Mouse (Mus musculus): ENCODE data around the gene Olfr1278.

Olfr1278 gene

GRCm38 (mm10) chr2:111289836-111290235 is at the start of gene Olfr1278:
Gene Olfr1278 (plus strand): TSS chr2:111290136.
- in situ Hi-C loops (cut with MboI, MseI), result loop anchor here (10.0 kb wide), 1 partner anchor 1055 kb away; no protein-coding TSS in a partner anchor

- in situ Hi-C loops (cut with MboI, MseI), result no loop called here
Observed at GRCm38 (mm10) chr2:111254216-111254615, 35.7 kb upstream of the Olfr1278 start, which contains the start of gene Olfr1276. Gene Olfr1276 (plus strand): TSS chr2:111254516.

GRCm38 (mm10) chr2:111274006-111274405 is 15.9 kb upstream of the Olfr1278 start, which contains the start of gene Olfr1277:
Gene Olfr1277 (minus strand): TSS chr2:111274106.
- in situ Hi-C loops (cut with MboI, MseI), result no loop called here

- in situ Hi-C loops (cut with MboI, MseI), result loop anchor here (10.0 kb wide), 1 partner anchor 1046 kb away; no protein-coding TSS in a partner anchor
Observed at GRCm38 (mm10) chr2:111298541-111298940, 8.6 kb downstream of the Olfr1278 start.

- in situ Hi-C loops (cut with MboI, MseI), result no loop called here
Observed at GRCm38 (mm10) chr2:111300374-111300773, 10.4 kb downstream of the Olfr1278 start, which contains the start of gene Olfr1279. Gene Olfr1279 (plus strand): TSS chr2:111300635.

- in situ Hi-C loops (cut with MboI, MseI), result no loop called here
Observed at GRCm38 (mm10) chr2:111313717-111314116, 23.8 kb downstream of the Olfr1278 start, which contains the start of gene Olfr1280. Gene Olfr1280 (plus strand): TSS chr2:111314017.

GRCm38 (mm10) chr2:111326220-111326619 is 36.3 kb downstream of the Olfr1278 start, which contains the start of gene Olfr1281:
Gene Olfr1281 (plus strand): TSS chr2:111326520.
- in situ Hi-C loops (cut with MboI, MseI), result no loop called here

- in situ Hi-C loops (cut with MboI, MseI), result loop anchor here (5.0 kb wide), 1 partner anchor 84 kb away; no protein-coding TSS in a partner anchor
Observed at GRCm38 (mm10) chr2:111333721-111334120, 43.8 kb downstream of the Olfr1278 start.

GRCm38 (mm10) chr2:111335976-111336375 is 46.0 kb downstream of the Olfr1278 start, which contains the start of gene Olfr1282:
Gene Olfr1282 (minus strand): TSS chr2:111336076.
- in situ Hi-C loops (cut with MboI, MseI), result no loop called here

Data from T-helper 1 cell (primary cell).